Mouse (Mus musculus) small intestine, adult 2 months (tissue): Measurements from ENCODE around the gene Parg. TPM values are rescaled to one million over a fixed set of nuclear protein-coding genes. Genes with fewer than 3 reads are reported as not detected.
A peak's percentile ranks its signal among the peaks of the same experiment; 100 is the strongest.
"Not testable (repeated sequence)": the region's sequence is repeated elsewhere in the genome, so short reads cannot be mapped to it uniquely, and the experiment has no call there.

Experiments used
- H3K27ac ChIP-seq: fragments of 200-500 bp; 2 replicates; pipeline ENCODE4 v1.5.1; 2012; ENCODE audit warnings: low read depth, low read length, control low read depth, inconsistent platforms; ENCODE audit not compliant: insufficient read depth
- H3K27me3 ChIP-seq: fragments of 200-500 bp; 2 replicates; pipeline ENCODE4 v1.6.1; 2012; ENCODE audit warnings: mild to moderate bottlenecking, moderate library complexity, low read length, inconsistent platforms; ENCODE audit not compliant: control insufficient read depth, insufficient read depth
- H3K36me3 ChIP-seq: fragments of 200-500 bp; 2 replicates; pipeline ENCODE4 v1.6.1; 2012; ENCODE audit warnings: mild to moderate bottlenecking, low read length, control low read depth, inconsistent platforms; ENCODE audit not compliant: control insufficient read depth, insufficient read depth
- H3K4me1 ChIP-seq: fragments of 200-500 bp; 2 replicates; pipeline ENCODE4 v1.6.1; 2012; ENCODE audit warnings: low read length, inconsistent platforms, mixed read lengths; ENCODE audit not compliant: control insufficient read depth, insufficient read depth, insufficient read length
- H3K4me3 ChIP-seq: fragments of 200-500 bp; 2 replicates; pipeline ENCODE4 v1.5.1; 2012; ENCODE audit warnings: low read depth, mild to moderate bottlenecking, control low read depth, inconsistent platforms, low read length, moderate library complexity
- CTCF ChIP-seq: fragments of 200-500 bp; IDR thresholded peaks from 2 replicates; pipeline ENCODE4 v1.5.1; 2012; ENCODE audit warnings: low read depth, mild to moderate bottlenecking, control low read depth, inconsistent platforms, low read length, moderate library complexity, mixed read lengths; ENCODE audit not compliant: insufficient replicate concordance, insufficient read length; ENCODE audit errors: extremely low read depth
- POLR2A ChIP-seq: fragments of 200-500 bp; IDR thresholded peaks from 2 replicates; pipeline ENCODE4 v1.6.1; 2012; ENCODE audit warnings: low read depth, mild to moderate bottlenecking, control low read depth, inconsistent platforms, low read length, moderate library complexity
- WGBS: fragments of 180-500 bp; shearing (Covaris S2); methylation state at CpG from one replicate; pipeline ENCODE4 v1.1.7; 2018; 5-methylcytosine and 5-hydroxymethylcytosine counted together
- polyA plus RNA-seq: library from polyadenylated mRNA; depleted of rRNA; stranded (reverse); fragments of >200 nt; gene quantifications from 2 replicates; pipeline ENCODE4 v1.2.3, GENCODE M21; 2012

Parg gene
- polyA plus RNA-seq, 1 experiment: 3.0 TPM

DNA sequence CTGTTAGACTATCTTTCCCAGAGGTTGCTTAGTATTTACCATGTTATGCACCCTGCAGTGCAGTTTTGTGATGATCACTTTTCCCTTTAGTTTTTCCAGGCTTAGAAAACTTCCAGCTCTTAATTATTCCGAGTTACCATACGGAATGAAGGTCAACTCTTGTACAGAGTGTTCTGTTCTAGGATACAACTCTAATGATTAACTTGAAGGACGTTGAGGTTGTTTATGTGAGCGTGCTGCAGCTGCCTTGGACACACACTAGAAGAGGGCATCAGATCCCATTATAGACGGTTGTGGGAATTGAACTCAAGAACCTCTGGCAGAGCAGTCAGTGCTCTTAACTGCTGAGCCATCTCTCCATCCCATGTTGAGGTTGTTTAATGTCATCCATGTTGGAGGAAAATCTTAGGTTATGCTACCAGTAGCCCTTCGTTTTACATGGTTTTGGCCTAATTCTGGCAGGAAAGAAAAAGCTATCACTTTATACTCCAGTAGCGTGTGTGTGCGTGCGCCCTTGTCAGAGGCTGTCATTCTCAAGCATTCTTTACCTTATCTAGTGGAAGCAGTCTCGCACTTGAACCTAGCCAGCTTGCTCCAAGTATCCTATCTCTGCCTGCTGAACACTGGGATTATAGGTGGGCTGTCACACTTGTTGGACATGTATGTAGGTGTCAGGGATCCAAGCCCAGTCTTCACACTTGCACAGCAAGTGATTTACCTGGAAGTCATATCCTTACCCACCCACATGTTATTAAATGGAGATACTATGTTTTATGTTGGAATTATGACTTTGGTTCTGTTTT, 22.2 kb upstream of the Parg start:
- TF ChIP-seq CTCF (no peak), POLR2A (no peak)
- Histone ChIP-seq H3K4me1 (no peaks in the 10 kb centered on the region), H3K27me3 (no peaks in the 10 kb centered on the region), H3K4me3 (no peak overlapping the region), H3K27ac (no peak overlapping the region), H3K36me3 (peaks cover 44% of the 10 kb centered on the region)
- WGBS: 71% methylated on average over 10 of the region's 10 CpGs

DNA sequence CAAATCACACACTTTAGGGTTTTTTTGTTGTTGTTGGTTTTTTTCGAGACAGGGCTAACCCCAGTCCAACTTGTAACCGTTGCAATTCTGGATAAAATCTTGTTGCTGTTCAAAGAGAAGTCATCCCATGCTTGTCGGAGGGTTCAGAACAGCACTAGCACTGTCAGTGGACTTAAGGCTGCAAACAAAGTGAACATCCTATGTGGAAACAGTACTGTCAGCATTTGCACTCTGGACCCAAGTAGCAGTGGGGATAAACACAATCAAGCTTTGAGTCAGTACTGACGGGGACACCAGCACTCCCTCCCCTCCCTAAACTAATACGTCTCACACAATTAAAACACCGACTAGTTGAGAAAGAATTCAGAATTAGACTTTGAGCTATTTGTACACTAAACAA, 20.9 kb upstream of the Parg start:
- TF ChIP-seq POLR2A (no peak), CTCF (no peak)
- WGBS: 72% methylated on average over 6 of the region's 6 CpGs
- Histone ChIP-seq H3K36me3 (peaks cover 43% of the 10 kb centered on the region), H3K27me3 (no peaks in the 10 kb centered on the region), H3K27ac (no peak overlapping the region), H3K4me3 (no peak overlapping the region), H3K4me1 (no peaks in the 10 kb centered on the region)

GRCm38 (mm10) chr14:32183846-32184245, 17.9 kb upstream of the Parg start:
- no peaks in the 10 kb centered on the region for H3K4me1 ChIP-seq
- TF ChIP-seq CTCF (no peak), POLR2A (no peak)
- no peaks in the 10 kb centered on the region for H3K27me3 ChIP-seq
- H3K36me3 ChIP-seq: peaks cover 56% of the 10 kb centered on the region
- 94% methylated on average over 4 of the region's 4 CpGs for WGBS
- H3K4me3 ChIP-seq: no peak overlapping the region
- H3K27ac ChIP-seq: no peak overlapping the region

DNA sequence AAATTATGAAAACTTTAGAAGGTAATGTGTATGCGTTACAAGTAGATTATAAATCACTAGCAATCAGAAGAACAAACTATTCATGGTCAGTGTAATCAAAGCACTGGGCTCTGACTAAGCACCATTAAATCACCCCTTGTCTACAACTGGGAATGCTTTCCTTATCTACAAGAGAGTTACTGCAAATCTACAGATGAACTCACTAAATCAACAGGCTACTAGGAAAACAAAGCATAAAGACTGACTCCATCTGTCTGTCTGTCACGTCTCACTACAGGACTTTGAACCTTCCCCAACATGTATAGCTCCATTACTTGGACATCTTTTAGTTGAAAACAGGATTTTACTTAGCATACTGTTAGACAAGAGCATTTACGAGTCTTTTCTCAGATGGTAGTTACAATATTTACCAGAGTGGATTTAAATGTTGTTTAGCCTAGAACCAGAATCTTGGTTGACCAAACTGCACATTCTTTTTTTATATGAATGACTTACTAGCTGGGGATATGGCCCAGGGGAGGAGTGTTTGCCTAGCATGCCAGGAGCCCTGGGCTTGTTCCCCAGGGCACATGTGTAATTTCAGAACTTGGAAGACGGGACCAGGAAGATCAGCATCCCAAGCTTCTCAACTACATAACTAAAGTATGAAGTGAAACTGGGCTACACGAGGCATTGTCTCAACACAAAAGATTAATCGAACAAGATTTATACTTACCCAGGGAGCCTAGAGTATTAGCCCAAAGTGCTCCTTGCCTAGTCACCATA, 10.9 kb upstream of the Parg start:
- 53% methylated on average over 6 of the region's 6 CpGs for whole genome bisulfite sequencing
- no peak for TF ChIP-seq CTCF
- no peak for TF ChIP-seq POLR2A
- no peaks in the 10 kb centered on the region for H3K4me1 ChIP-seq
- H3K27ac ChIP-seq: no peak overlapping the region
- H3K36me3 ChIP-seq: peaks cover 45% of the 10 kb centered on the region
- no peaks in the 10 kb centered on the region for H3K27me3 ChIP-seq
- H3K4me3 ChIP-seq: no peak overlapping the region

DNA sequence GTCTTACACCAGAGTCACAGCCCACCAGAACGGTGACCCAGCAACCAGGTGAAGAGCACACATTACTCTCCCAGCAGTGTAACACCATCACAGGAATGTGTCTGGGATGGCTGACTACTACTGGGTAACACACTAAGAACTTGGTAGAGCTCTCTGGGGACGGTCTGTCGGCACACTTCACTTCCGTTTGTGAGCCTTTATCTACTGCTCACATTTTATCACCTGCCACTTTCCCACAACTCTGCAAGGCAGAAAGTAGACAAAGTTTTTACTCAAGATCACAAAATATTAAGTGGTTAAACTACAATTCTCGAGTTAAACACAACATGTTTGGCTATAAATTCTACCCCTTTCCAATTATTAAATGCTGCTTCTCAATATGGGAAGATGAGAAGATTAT, 9.8 kb upstream of the Parg start:
- WGBS: 77% methylated on average over 5 of the region's 5 CpGs
- H3K36me3 ChIP-seq: peaks cover 46% of the 10 kb centered on the region
- no peak overlapping the region for H3K27ac ChIP-seq
- no peak for TF ChIP-seq POLR2A
- TF ChIP-seq CTCF: no peak
- H3K27me3 ChIP-seq: no peaks in the 10 kb centered on the region
- no peaks in the 10 kb centered on the region for H3K4me1 ChIP-seq
- H3K4me3 ChIP-seq: no peak overlapping the region

- no peak overlapping the region for H3K27ac ChIP-seq
- WGBS: 21% methylated on average over 3 of the region's 3 CpGs
- no peaks in the 10 kb centered on the region for H3K27me3 ChIP-seq
- H3K4me1 ChIP-seq: no peaks in the 10 kb centered on the region
- peaks cover 46% of the 10 kb centered on the region for H3K36me3 ChIP-seq
- TF ChIP-seq POLR2A (no peak), CTCF (peak; percentile 77; the same call in 1 of the 2 replicates)
- H3K4me3 ChIP-seq: no peak overlapping the region
Observed at GRCm38 (mm10) chr14:32192437-32192836, 9.3 kb upstream of the Parg start.

GRCm38 (mm10) chr14:32193557-32193956, 8.2 kb upstream of the Parg start:
- H3K4me3 ChIP-seq, H3K27ac ChIP-seq, H3K4me1 ChIP-seq, H3K27me3 ChIP-seq: not testable (repeated sequence)
- WGBS: 69% methylated on average over 5 of the region's 5 CpGs
- peaks cover 44% of the 10 kb centered on the region for H3K36me3 ChIP-seq
